Mouse (Mus musculus) liver, embryonic 14.5 days (tissue): ENCODE data around the gene Ccl2.

Experiments
- CTCF ChIP-seq: IDR thresholded peaks from 2 replicates; pipeline ENCODE4 v1.5.1; 2016; ENCODE audit warnings: antibody characterized with exemption, low read depth, control low read depth
- EP300 ChIP-seq: IDR thresholded peaks from 2 replicates; pipeline ENCODE4 v1.6.1; 2016; ENCODE audit warnings: antibody characterized with exemption, low read depth

DNA sequence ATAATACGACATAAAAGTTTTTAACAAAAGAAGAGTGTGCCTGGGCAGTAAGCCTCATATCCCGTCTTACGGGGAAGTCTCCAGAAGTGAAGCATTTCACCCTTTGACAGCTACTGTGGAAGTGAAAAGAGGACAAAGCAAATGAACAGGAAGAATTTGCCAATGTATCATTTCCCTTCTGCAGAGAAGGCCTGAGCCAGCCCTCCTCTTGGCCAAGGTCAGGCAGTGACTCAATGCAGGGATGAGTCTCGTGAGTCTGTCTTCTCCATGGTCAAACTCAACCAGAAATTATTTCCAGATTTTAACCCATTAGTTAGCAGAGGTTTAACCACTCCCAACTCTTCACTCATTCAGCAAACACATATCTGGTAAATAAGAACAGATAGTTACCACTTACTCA is 11.6 kb upstream of the Ccl2 start:
- TF ChIP-seq CTCF, result no peak
- no peak for TF ChIP-seq EP300
